Mouse (Mus musculus) G1E (cell line): ENCODE measurements around the gene Olfr618. TPM values are rescaled to one million over a fixed set of nuclear protein-coding genes. Genes with fewer than 3 reads are reported as not detected.
"Not testable (repeated sequence)": the region's sequence is repeated elsewhere in the genome, so short reads cannot be mapped to it uniquely, and the experiment has no call there.

Experiments used
- ATAC-seq: 2 replicates; pipeline ENCODE4 v1.8.0; 2016; ENCODE audit warnings: mild to moderate bottlenecking; ENCODE audit not compliant: insufficient number of reproducible peaks, poor library complexity, low FRiP score, severe bottlenecking; ENCODE audit errors: extremely low read depth
- DNase-seq: peaks from one replicate; pipeline ENCODE4 v3.0.0; 2012; ENCODE audit warnings: low spot score
- H3K27me3 ChIP-seq: 2 replicates; pipeline ENCODE4 v1.6.1; 2012; ENCODE audit warnings: mild to moderate bottlenecking, low read length, inconsistent platforms; ENCODE audit not compliant: insufficient read depth
- H3K36me3 ChIP-seq: replicated peaks from 2 replicates; pipeline ENCODE3; 2012; ENCODE audit warnings: mild to moderate bottlenecking, inconsistent platforms
- H3K4me1 ChIP-seq: 2 replicates; pipeline ENCODE4 v1.6.1; 2012; ENCODE audit warnings: low read depth, low read length, inconsistent platforms, mixed read lengths; ENCODE audit not compliant: insufficient read depth
- H3K4me3 ChIP-seq: 2 replicates; pipeline ENCODE4 v1.5.1; 2012; ENCODE audit warnings: low read depth, mild to moderate bottlenecking, inconsistent platforms, low read length, moderate library complexity, mixed read lengths
- H3K9me3 ChIP-seq: replicated peaks from 2 replicates; pipeline ENCODE4 v1.6.1; 2012; ENCODE audit warnings: inconsistent platforms
- CTCF ChIP-seq: IDR thresholded peaks from 2 replicates; pipeline ENCODE4 v1.5.1; 2012; ENCODE audit warnings: low read depth, low read length, inconsistent platforms, mixed read lengths
- GATA1 ChIP-seq: IDR thresholded peaks from 2 replicates; pipeline ENCODE4 v1.6.1; 2012; ENCODE audit warnings: borderline replicate concordance, low read length, inconsistent platforms, mixed read lengths
- GATA2 ChIP-seq: IDR thresholded peaks from 2 replicates; pipeline ENCODE4 v1.6.1; 2012; ENCODE audit warnings: low read depth, low read length, inconsistent platforms, borderline replicate concordance
- POLR2AphosphoS5 ChIP-seq: IDR thresholded peaks from 2 replicates; pipeline ENCODE4 v1.6.1; 2012; ENCODE audit warnings: low read depth, low read length, inconsistent platforms; ENCODE audit not compliant: insufficient replicate concordance
- TAL1 ChIP-seq: conservative IDR thresholded peaks from 2 replicates; pipeline ENCODE4 v1.6.1; 2012; ENCODE audit warnings: low read depth, low read length, inconsistent platforms, mixed read lengths
- polyA plus RNA-seq: library from polyadenylated mRNA; stranded (reverse); fragments of >175 nt; gene quantifications from 2 replicates; pipeline ENCODE4 v1.2.3, GENCODE M21; 2012
- total RNA-seq, 2 experiments: library from RNA; stranded (forward) in 1 of 2; stranded (reverse) in 1 of 2; fragments of 200-1000 nt in 1 of 2; fragments of >200 nt in 1 of 2; fragmentation: Nextera tagmentation in 1 of 2; gene quantifications; 2 replicates each; pipeline ENCODE4 v1.2.3; 2014 to 2017

The Olfr618 gene
- total RNA-seq (2014; fragmentation: Nextera tagmentation): not detected in 2 replicates
- total RNA-seq (2017): 0.05 TPM in 1 of 2 replicates, not detected in the other
- polyA plus RNA-seq: not detected in 2 replicates

- H3K9me3 ChIP-seq: no peaks in the 10 kb centered on the region
- H3K4me3 ChIP-seq: no peak within 1 kb of the TSS
- no peaks in the 10 kb centered on the region for H3K27me3 ChIP-seq
- no peaks in the 10 kb centered on the region for H3K4me1 ChIP-seq
- DNase-seq (no peak), ATAC-seq (no peak)
- no peaks in the 10 kb centered on the region for H3K36me3 ChIP-seq
- no peak for TF ChIP-seq POLR2AphosphoS5
- TF ChIP-seq GATA2: no peak
These were observed at the start of gene Olfr618 for GRCm38 (mm10) chr7:103589803-103590202. Gene Olfr618, plus strand, starts transcription at chr7:103590103.

DNA sequence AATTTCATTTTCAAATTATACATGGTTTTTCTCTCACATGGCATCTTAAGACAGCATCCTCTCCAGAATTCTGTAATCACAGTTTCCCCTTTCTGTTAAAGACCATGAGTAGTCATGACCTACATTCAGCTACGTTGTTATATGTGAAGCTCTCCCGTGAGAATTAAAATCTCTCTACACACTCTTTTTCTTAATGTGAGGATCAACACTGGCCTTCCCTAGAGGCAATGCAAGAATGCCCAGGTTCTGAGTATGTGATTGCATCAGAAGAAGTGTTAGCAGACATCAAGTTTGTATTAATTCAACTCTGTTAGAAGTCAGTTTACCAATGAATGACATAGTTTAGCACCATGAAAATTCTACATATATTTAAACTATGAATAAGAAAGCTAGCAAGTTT is 47.3 kb upstream of the Olfr618 start, which contains the start of gene Olfr612:
Gene Olfr612, minus strand, starts transcription at position 101 of the 400 bp plus-strand sequence.
- ATAC-seq, H3K4me3 ChIP-seq, H3K4me1 ChIP-seq, DNase-seq, H3K36me3 ChIP-seq, H3K27me3 ChIP-seq, H3K9me3 ChIP-seq: not testable (repeated sequence)

DNA sequence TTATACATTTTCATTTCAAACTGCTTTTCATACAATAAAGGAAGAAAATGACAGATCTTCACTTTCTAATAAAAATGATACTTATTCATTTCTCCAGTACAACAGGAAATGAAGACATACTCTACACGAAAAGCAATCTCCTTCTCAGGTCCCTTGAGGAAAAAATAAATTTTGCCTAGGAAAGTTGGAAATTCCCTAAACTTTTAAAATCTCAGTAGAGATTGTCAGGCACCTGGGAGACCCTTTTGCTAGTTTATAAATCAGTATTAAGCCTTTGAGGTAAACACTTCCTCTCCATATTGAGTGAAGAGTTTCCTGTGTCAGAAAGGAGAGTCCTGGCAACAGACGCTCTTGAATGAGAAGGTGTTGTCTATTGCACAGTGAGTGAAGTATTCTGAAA is 42.1 kb upstream of the Olfr618 start, which contains the start of gene Olfr613:
Gene Olfr613, plus strand, starts transcription at position 301 of the 400 bp plus-strand sequence.
- TF ChIP-seq POLR2AphosphoS5 (no peak), CTCF (no peak), GATA2 (no peak), TAL1 (no peak), GATA1 (no peak)
- no peaks in the 10 kb centered on the region for H3K27me3 ChIP-seq
- DNase-seq (no peak), ATAC-seq (no peak)
- no peaks in the 10 kb centered on the region for H3K36me3 ChIP-seq
- no peak within 1 kb of the TSS for H3K4me3 ChIP-seq
- no peaks in the 10 kb centered on the region for H3K9me3 ChIP-seq
- H3K4me1 ChIP-seq: no peaks in the 10 kb centered on the region

DNA sequence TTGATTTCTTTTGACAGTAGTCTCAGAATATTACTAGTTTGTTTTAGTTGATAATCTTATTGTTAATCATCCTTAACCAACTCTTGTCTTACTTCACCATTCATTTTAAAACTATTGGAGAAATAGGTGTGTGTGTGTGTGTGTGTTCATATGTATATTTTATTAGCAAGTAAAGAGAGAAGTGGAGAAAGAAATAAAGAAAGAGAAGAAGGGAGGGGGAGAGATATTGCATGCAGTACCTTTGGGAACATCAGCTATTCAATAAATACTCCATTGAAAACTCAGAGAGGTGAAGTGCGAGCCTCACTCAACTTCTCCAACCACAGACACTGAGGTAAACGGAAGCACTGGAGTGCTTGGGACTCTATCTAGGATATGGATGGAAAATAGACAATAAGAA is 34.1 kb upstream of the Olfr618 start, which contains the start of gene Olfr615:
Gene Olfr615, plus strand, starts transcription at position 301 of the 400 bp plus-strand sequence.
- ATAC-seq (no peak), DNase-seq (no peak)
- no peaks in the 10 kb centered on the region for H3K36me3 ChIP-seq
- no peak within 1 kb of the TSS for H3K4me3 ChIP-seq
- no peaks in the 10 kb centered on the region for H3K27me3 ChIP-seq
- no peaks in the 10 kb centered on the region for H3K4me1 ChIP-seq
- TF ChIP-seq POLR2AphosphoS5: no peak
- no peak for TF ChIP-seq CTCF
- no peak for TF ChIP-seq GATA1
- no peak for TF ChIP-seq GATA2
- TF ChIP-seq TAL1: no peak
- no peaks in the 10 kb centered on the region for H3K9me3 ChIP-seq

- Histone ChIP-seq H3K27me3 (no peaks in the 10 kb centered on the region), H3K9me3 (no peaks in the 10 kb centered on the region), H3K36me3 (no peaks in the 10 kb centered on the region), H3K4me1 (no peaks in the 10 kb centered on the region), H3K4me3 (no peak within 1 kb of the TSS)
- ATAC-seq (no peak), DNase-seq (no peak)
- no peak for TF ChIP-seq CTCF
- no peak for TF ChIP-seq POLR2AphosphoS5
- TF ChIP-seq TAL1: no peak
- no peak for TF ChIP-seq GATA2
- TF ChIP-seq GATA1: no peak
These were observed 20.9 kb upstream of the Olfr618 start, which contains the start of gene Olfr616 for GRCm38 (mm10) chr7:103569043-103569442. Gene Olfr616, minus strand, starts transcription at chr7:103569143.

- H3K27me3 ChIP-seq: no peaks in the 10 kb centered on the region
- ATAC-seq: no peak
- no peaks in the 10 kb centered on the region for H3K4me1 ChIP-seq
- no peaks in the 10 kb centered on the region for H3K36me3 ChIP-seq
- no peak within 1 kb of the TSS for H3K4me3 ChIP-seq
- TF ChIP-seq GATA2 (no peak), TAL1 (no peak), CTCF (no peak), GATA1 (no peak), POLR2AphosphoS5 (no peak)
- DNase-seq: no peak
- H3K9me3 ChIP-seq: no peaks in the 10 kb centered on the region
These were observed 17.1 kb upstream of the Olfr618 start, which contains the start of gene Olfr617 for GRCm38 (mm10) chr7:103572761-103573160. Gene Olfr617, plus strand, starts transcription at chr7:103573061.

DNA sequence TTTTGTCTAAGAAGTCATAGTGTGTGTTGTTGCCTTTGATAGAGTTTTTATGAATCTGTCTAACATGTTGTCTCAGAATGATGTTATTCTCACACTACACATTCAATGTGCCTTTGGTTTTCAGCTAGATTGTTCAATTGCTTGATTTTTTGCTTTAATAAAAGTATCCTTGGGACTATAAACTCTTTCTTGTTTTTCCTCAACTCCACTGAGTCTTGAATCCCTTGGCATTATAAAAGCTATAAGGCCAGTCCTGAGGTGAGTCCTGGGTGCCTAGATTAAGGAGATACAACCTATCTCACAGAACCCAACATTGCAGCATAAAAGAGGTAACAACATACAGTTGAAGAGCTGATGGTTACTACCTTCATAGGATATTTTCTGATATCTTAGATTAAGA is 10.4 kb downstream of the Olfr618 start, which contains the start of gene Olfr619:
Gene Olfr619, plus strand, starts transcription at position 301 of the 400 bp plus-strand sequence.
- DNase-seq (no peak), ATAC-seq (no peak)
- no peak for TF ChIP-seq CTCF
- no peak for TF ChIP-seq TAL1
- TF ChIP-seq GATA2: no peak
- TF ChIP-seq GATA1: no peak
- TF ChIP-seq POLR2AphosphoS5: no peak
- no peaks in the 10 kb centered on the region for H3K27me3 ChIP-seq
- no peaks in the 10 kb centered on the region for H3K36me3 ChIP-seq
- no peaks in the 10 kb centered on the region for H3K4me1 ChIP-seq
- no peak within 1 kb of the TSS for H3K4me3 ChIP-seq
- no peaks in the 10 kb centered on the region for H3K9me3 ChIP-seq
